Mouse (Mus musculus) liver, embryonic 12.5 days (tissue): ENCODE measurements around the gene Rapgef1. TPM values are rescaled to one million over a fixed set of nuclear protein-coding genes. Genes with fewer than 3 reads are reported as not detected.
"Not testable (repeated sequence)": the region's sequence is repeated elsewhere in the genome, so short reads cannot be mapped to it uniquely, and the experiment has no call there.

ENCODE experiments used
- ATAC-seq: fragments of 200-750 bp; cut with Nextera tagmentation; 2 replicates; pipeline ENCODE4 v1.8.0; 2017; ENCODE audit warnings: moderate number of reproducible peaks, mild to moderate bottlenecking, moderate library complexity
- H3K27ac ChIP-seq: fragments of 300-500 bp; sonication (generic); 2 replicates; pipeline ENCODE4 v1.5.1; 2016; ENCODE audit warnings: mild to moderate bottlenecking
- H3K27me3 ChIP-seq: fragments of 300-500 bp; sonication (generic); replicated peaks from 2 replicates; pipeline ENCODE4 v1.6.1; 2016; ENCODE audit warnings: mild to moderate bottlenecking, moderate library complexity
- H3K36me3 ChIP-seq: fragments of 300-500 bp; sonication (generic); 2 replicates; pipeline ENCODE4 v1.6.1; 2016; ENCODE audit warnings: mild to moderate bottlenecking, moderate library complexity
- H3K4me1 ChIP-seq: fragments of 300-500 bp; sonication (generic); 2 replicates; pipeline ENCODE4 v1.6.1; 2016
- H3K4me2 ChIP-seq: fragments of 300-500 bp; sonication (generic); 2 replicates; pipeline ENCODE4 v1.6.1; 2016; ENCODE audit warnings: mild to moderate bottlenecking, moderate library complexity
- H3K4me3 ChIP-seq: fragments of 300-500 bp; sonication (generic); 2 replicates; pipeline ENCODE4 v1.5.1; 2016; ENCODE audit warnings: mild to moderate bottlenecking, moderate library complexity
- H3K9ac ChIP-seq: fragments of 300-500 bp; sonication (generic); 2 replicates; pipeline ENCODE4 v1.6.1; 2016; ENCODE audit warnings: mild to moderate bottlenecking, moderate library complexity
- H3K9me3 ChIP-seq: fragments of 300-500 bp; sonication (generic); replicated peaks from 2 replicates; pipeline ENCODE4 v1.6.1; 2016; ENCODE audit warnings: mild to moderate bottlenecking, moderate library complexity
- WGBS: fragments of 180-500 bp; shearing (Covaris S2); methylation state at CpG from one replicate; pipeline ENCODE4 v1.1.7; 2016; ENCODE audit not compliant: insufficient replicate concordance; 5-methylcytosine and 5-hydroxymethylcytosine counted together
- polyA plus RNA-seq: library from polyadenylated mRNA; unstranded; fragments of >200 nt; fragmentation: Nextera tagmentation; extraction: Ambion mirVana; gene quantifications from 2 replicates; pipeline ENCODE4 v1.2.1, GENCODE M21; 2016

Rapgef1 gene
- polyA plus RNA-seq, 1 experiment from 2014 or later = 10.1 TPM

- peaks cover 22% of the 10 kb centered on the region for H3K4me1 ChIP-seq
- H3K27me3 ChIP-seq = no peaks in the 10 kb centered on the region
- no peak overlapping the region for H3K4me2 ChIP-seq
- no peak overlapping the region for H3K9ac ChIP-seq
- peaks cover 92% of the 10 kb centered on the region for H3K36me3 ChIP-seq
- H3K4me3 ChIP-seq = no peak overlapping the region
- no peaks in the 10 kb centered on the region for H3K9me3 ChIP-seq
- H3K27ac ChIP-seq = no peak overlapping the region
- no peak for ATAC-seq
These were observed 81.4 kb downstream of the Rapgef1 start for GRCm38 (mm10) chr2:29700898-29701297.

GRCm38 (mm10) chr2:29701393-29701792 lies 81.9 kb downstream of the Rapgef1 start:
- 77% methylated on average over 6 of the region's 6 CpGs for WGBS
- Histone ChIP-seq H3K9me3 (no peaks in the 10 kb centered on the region), H3K4me3 (no peak overlapping the region), H3K27me3 (no peaks in the 10 kb centered on the region), H3K4me1 (peaks cover 22% of the 10 kb centered on the region), H3K27ac (no peak overlapping the region), H3K36me3 (peaks cover 93% of the 10 kb centered on the region), H3K9ac (no peak overlapping the region), H3K4me2 (no peak overlapping the region)
- no peak for ATAC-seq

DNA sequence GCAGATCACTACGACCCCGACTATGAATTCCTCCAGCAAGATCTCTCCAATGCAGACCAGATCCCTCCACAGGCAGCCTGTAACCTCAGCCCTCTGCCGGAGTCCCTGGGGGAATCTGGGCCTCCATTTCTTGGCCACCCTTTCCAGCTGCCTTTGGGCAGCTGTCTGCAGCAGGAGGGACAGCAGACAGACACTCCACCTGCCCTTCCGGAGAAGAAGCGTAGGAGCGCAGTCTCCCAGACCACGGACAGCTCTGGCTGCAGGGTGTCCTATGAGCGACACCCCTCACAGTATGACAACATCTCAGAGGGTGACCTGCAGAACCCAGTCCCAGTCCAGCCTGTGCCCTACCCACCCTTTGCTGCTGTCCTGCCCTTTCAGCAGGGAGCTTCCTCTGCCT lies 82.7 kb downstream of the Rapgef1 start:
- H3K36me3 ChIP-seq = peaks cover 93% of the 10 kb centered on the region
- WGBS = 91% methylated on average over 8 of the region's 8 CpGs
- no peak overlapping the region for H3K4me3 ChIP-seq

DNA sequence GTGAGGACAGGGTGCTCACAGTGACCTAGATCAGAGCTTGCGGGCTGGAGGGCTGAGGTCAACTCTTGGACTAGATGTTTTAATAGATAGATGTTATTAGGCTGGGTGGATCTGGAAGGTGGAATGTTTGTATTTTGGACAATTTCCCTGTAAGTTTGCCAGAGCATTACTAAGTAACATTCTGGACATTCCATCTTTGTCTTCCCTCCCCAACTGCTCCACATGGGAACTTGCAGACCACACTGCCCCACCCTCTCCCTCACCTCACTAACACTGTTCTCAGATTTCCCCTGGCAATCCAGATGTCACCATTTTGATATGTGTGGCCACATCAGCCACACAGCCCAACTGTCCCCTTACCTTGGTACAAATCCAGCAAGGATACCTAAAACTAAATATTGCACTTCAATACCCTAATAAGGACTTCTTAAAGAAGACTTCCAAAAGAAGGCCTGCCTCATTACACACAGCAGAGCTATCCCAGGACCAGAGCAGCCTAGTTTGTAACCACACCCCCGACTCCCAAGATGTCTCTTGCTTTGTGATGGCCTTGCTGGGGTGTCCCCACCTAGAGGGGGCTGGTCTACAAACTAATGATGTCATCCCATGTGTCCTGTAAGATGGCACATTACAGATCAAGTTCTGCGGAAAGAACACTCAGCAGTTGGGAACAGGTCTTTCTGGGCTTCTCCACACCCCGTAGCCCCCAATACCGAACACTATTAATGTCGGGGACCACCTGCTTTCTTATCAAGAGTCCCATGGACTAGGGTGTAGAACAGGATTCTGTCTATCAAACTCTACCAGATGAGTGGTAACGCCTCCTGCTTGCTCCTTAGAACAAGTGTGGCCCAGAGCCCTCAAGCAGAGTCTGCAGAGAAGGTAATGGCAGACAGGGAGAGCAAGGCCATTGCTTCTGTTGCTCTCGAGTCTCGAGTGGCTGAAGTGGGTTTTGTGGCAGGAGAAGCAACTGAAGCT lies 83.9 kb downstream of the Rapgef1 start:
- Histone ChIP-seq H3K4me2 (peak overlapping the region; percentile 16; the same call in 1 of the 2 replicates), H3K4me1 (peaks cover 22% of the 10 kb centered on the region), H3K27me3 (no peaks in the 10 kb centered on the region), H3K9me3 (no peaks in the 10 kb centered on the region), H3K4me3 (no peak overlapping the region), H3K9ac (no peak overlapping the region), H3K27ac (peak overlapping the region; percentile 3; the same call in 1 of the 2 replicates), H3K36me3 (peaks cover 97% of the 10 kb centered on the region)
- 69% methylated on average over 9 of the region's 9 CpGs for WGBS
- peak; percentile 84 for ATAC-seq

More for the DNA sequence above, 82.7 kb downstream of the Rapgef1 start:
- no peaks in the 10 kb centered on the region for H3K9me3 ChIP-seq
- no peak overlapping the region for H3K4me2 ChIP-seq
- no peak overlapping the region for H3K9ac ChIP-seq
- H3K27ac ChIP-seq = no peak overlapping the region
- no peak for ATAC-seq
- H3K27me3 ChIP-seq = no peaks in the 10 kb centered on the region
- H3K4me1 ChIP-seq = peaks cover 22% of the 10 kb centered on the region

DNA sequence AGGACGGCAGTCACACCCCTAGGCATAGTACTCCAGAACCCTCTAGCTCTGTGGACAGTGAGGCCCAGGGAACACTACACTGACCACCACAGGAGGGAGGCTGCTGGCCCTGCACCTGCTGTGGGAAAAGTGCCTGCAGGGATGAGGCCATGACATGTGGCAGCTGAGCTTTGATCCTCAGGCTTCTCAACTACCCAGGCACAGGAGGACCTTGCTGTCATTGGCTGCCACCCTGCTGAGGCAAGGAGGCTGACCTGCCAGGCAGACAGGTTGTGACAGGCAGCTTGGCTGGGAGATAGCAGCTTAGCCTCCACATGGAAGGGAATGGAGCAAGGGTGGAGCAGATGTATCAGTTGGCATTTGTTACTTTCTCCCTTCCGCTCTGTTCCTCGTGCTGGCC lies 86.0 kb downstream of the Rapgef1 start:
- peaks cover 93% of the 10 kb centered on the region for H3K36me3 ChIP-seq
- no peak overlapping the region for H3K27ac ChIP-seq
- H3K27me3 ChIP-seq = no peaks in the 10 kb centered on the region
- no peak overlapping the region for H3K4me3 ChIP-seq
- H3K4me2 ChIP-seq = no peak overlapping the region
- ATAC-seq = no peak
- no peak overlapping the region for H3K9ac ChIP-seq
- WGBS = 63% methylated on average over 3 of the region's 3 CpGs
- H3K4me1 ChIP-seq = peaks cover 22% of the 10 kb centered on the region
- no peaks in the 10 kb centered on the region for H3K9me3 ChIP-seq

DNA sequence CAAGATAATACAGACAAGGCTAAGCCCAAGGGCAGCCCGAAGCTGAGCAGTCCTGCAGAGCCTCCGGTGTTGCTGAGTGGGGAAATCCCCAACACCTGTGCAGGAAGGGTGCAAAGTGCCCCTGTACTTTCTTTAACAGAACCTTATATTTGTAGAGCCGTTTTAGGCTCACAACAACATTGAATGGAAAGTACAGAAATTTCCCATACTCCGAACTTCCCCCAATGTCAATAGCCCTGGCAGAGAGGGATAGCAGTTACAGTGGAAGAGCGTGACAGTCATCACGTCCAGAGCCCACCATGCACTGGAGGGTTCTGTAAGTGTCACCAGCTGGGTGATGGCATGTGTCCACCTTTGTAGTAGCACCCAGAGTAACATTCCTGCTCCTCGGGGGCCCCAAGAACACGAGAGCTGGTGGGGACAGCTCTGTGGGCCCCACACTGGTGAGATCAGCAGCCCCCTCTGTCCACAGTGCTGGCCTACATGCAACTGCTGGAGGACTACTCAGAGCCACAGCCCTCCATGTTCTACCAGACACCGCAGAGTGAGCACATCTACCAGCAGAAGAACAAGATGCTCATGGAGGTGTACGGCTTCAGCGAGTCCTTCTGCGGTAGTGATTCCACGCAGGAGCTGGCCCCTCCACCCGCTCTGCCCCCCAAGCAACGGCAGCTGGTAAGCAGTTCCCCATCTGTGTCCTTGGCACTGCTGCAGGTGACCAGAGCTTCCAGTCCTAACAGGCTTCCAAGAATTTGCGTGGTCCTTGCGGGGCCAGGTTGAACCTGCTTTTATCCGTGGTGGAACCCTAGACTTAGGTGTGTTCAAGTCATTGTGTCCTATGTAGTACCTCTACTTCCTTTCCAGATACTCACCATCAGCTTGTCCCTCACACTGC lies 87.5 kb downstream of the Rapgef1 start:
- Histone ChIP-seq H3K4me2 (no peak overlapping the region), H3K27ac (no peak overlapping the region), H3K27me3 (no peaks in the 10 kb centered on the region), H3K4me3 (no peak overlapping the region), H3K9ac (no peak overlapping the region), H3K4me1 (peaks cover 22% of the 10 kb centered on the region), H3K9me3 (no peaks in the 10 kb centered on the region), H3K36me3 (peaks cover 92% of the 10 kb centered on the region)
- 84% methylated on average over 18 of the region's 18 CpGs for WGBS
- ATAC-seq = no peak

DNA sequence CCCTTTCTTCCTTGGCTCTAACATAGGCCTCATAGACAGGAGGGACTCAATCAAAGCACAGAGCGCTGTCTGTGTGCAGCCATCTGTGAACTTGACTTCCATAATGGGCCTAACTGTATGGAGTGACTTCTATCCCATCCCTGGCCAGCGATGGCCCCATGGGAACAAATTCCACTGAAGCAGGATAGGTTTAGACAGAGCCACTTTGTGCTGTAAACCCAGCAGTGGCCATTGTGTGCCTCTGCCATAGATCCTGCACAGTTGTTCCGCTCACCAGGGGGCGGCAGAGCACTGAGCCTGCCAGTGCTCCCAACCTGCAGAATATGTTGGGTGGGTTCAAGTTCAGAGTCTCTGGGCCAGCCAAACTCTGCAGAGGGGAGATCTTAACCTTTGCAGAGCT lies 88.2 kb downstream of the Rapgef1 start:
- H3K9me3 ChIP-seq = no peaks in the 10 kb centered on the region
- H3K4me3 ChIP-seq = no peak overlapping the region
- H3K4me2 ChIP-seq = no peak overlapping the region
- no peak for ATAC-seq
- H3K27me3 ChIP-seq = no peaks in the 10 kb centered on the region
- peaks cover 92% of the 10 kb centered on the region for H3K36me3 ChIP-seq
- peaks cover 22% of the 10 kb centered on the region for H3K4me1 ChIP-seq
- H3K27ac ChIP-seq = no peak overlapping the region
- no peak overlapping the region for H3K9ac ChIP-seq
- WGBS = 82% methylated on average over 4 of the region's 4 CpGs

- H3K27ac ChIP-seq, H3K4me2 ChIP-seq, H3K9ac ChIP-seq, H3K4me3 ChIP-seq, H3K9me3 ChIP-seq, ATAC-seq, H3K27me3 ChIP-seq: not testable (repeated sequence)
- 80% methylated on average over 4 of the region's 4 CpGs for WGBS
- Histone ChIP-seq H3K36me3 (peaks cover 92% of the 10 kb centered on the region), H3K4me1 (peaks cover 18% of the 10 kb centered on the region)
These were observed 88.7 kb downstream of the Rapgef1 start for GRCm38 (mm10) chr2:29708209-29708608.

- no peak overlapping the region for H3K27ac ChIP-seq
- no peaks in the 10 kb centered on the region for H3K4me1 ChIP-seq
- ATAC-seq = no peak
- H3K9ac ChIP-seq = no peak overlapping the region
- peaks cover 87% of the 10 kb centered on the region for H3K36me3 ChIP-seq
- no peaks in the 10 kb centered on the region for H3K9me3 ChIP-seq
- no peak overlapping the region for H3K4me2 ChIP-seq
- H3K27me3 ChIP-seq = no peaks in the 10 kb centered on the region
- no peak overlapping the region for H3K4me3 ChIP-seq
- WGBS = 62% methylated on average over 3 of the region's 3 CpGs
These were observed 91.5 kb downstream of the Rapgef1 start for GRCm38 (mm10) chr2:29711038-29711437.

GRCm38 (mm10) chr2:29711877-29712276 lies 92.4 kb downstream of the Rapgef1 start:
- WGBS = 80% methylated on average over 5 of the region's 5 CpGs
- no peaks in the 10 kb centered on the region for H3K9me3 ChIP-seq
- no peak overlapping the region for H3K4me2 ChIP-seq
- no peak overlapping the region for H3K4me3 ChIP-seq
- H3K27me3 ChIP-seq = no peaks in the 10 kb centered on the region
- ATAC-seq = no peak
- no peak overlapping the region for H3K9ac ChIP-seq
- H3K4me1 ChIP-seq = no peaks in the 10 kb centered on the region
- peaks cover 87% of the 10 kb centered on the region for H3K36me3 ChIP-seq
- no peak overlapping the region for H3K27ac ChIP-seq

GRCm38 (mm10) chr2:29713501-29713900 lies 94.0 kb downstream of the Rapgef1 start:
- Histone ChIP-seq H3K27ac (no peak overlapping the region), H3K27me3 (no peaks in the 10 kb centered on the region), H3K4me1 (no peaks in the 10 kb centered on the region), H3K36me3 (peaks cover 84% of the 10 kb centered on the region), H3K4me3 (no peak overlapping the region), H3K9me3 (no peaks in the 10 kb centered on the region), H3K9ac (no peak overlapping the region), H3K4me2 (no peak overlapping the region)
- 64% methylated on average over 2 of the region's 2 CpGs for WGBS
- ATAC-seq = no peak

DNA sequence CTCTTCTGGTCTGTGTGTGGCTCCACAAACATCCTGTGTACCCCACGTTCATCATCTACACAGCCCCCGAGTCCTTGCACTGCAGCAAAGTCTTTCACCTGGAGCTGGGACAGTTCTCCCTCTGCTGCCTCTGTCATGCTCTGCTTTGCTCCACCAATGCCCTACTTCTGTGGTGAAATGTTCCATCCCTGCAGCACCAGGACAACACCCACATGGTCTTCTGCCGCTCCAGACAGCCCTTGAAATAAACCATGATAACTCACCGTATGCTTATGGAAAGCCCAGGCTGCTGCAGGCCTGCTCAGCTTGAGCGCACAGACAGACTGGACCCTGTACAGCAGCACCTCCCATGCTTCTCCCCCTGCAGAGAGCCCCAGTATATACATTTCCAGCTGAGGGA lies 94.6 kb downstream of the Rapgef1 start:
- no peak overlapping the region for H3K4me2 ChIP-seq
- H3K4me1 ChIP-seq = no peaks in the 10 kb centered on the region
- no peaks in the 10 kb centered on the region for H3K9me3 ChIP-seq
- 78% methylated on average over 5 of the region's 5 CpGs for WGBS
- no peak overlapping the region for H3K27ac ChIP-seq
- no peak overlapping the region for H3K4me3 ChIP-seq
- peaks cover 86% of the 10 kb centered on the region for H3K36me3 ChIP-seq
- no peak overlapping the region for H3K9ac ChIP-seq
- no peak for ATAC-seq
- no peaks in the 10 kb centered on the region for H3K27me3 ChIP-seq
